Mouse (Mus musculus) intestine, embryonic 14.5 days (tissue): ENCODE measurements around the gene Gtpbp4. TPM values are rescaled to one million over a fixed set of nuclear protein-coding genes. Genes with fewer than 3 reads are reported as not detected.
"Not testable (repeated sequence)": the region's sequence is repeated elsewhere in the genome, so short reads cannot be mapped to it uniquely, and the experiment has no call there.

Experiments used
- ATAC-seq: fragments of 200-750 bp; cut with Nextera tagmentation; replicated peaks from 2 replicates; pipeline ENCODE4 v1.8.0; 2017; ENCODE audit warnings: low read depth, moderate number of reproducible peaks, moderate TSS enrichment, moderate library complexity; ENCODE audit not compliant: low FRiP score, low TSS enrichment
- DNase-seq: peaks from one replicate; pipeline ENCODE4 v3.0.0-alpha.2; 2018; ENCODE audit warnings: low spot score
- H3K27ac ChIP-seq: fragments of 300-500 bp; sonication (generic); 2 replicates; pipeline ENCODE4 v1.5.1; 2014; ENCODE audit warnings: low read depth, mild to moderate bottlenecking, control low read depth
- H3K27me3 ChIP-seq: fragments of 300-500 bp; sonication (generic); replicated peaks from 2 replicates; pipeline ENCODE4 v1.6.1; 2014; ENCODE audit warnings: low read length, control low read depth; ENCODE audit not compliant: control insufficient read depth, insufficient read depth
- H3K36me3 ChIP-seq: fragments of 300-500 bp; sonication (generic); 2 replicates; pipeline ENCODE4 v1.6.1; 2014; ENCODE audit warnings: low read length, control low read depth; ENCODE audit not compliant: control insufficient read depth, insufficient read depth
- H3K4me1 ChIP-seq: fragments of 300-500 bp; sonication (generic); replicated peaks from 2 replicates; pipeline ENCODE4 v1.6.1; 2014; ENCODE audit warnings: low read length, control low read depth, mixed read lengths; ENCODE audit not compliant: control insufficient read depth, insufficient read depth
- H3K4me2 ChIP-seq: fragments of 300-500 bp; sonication (generic); 2 replicates; pipeline ENCODE4 v1.6.1; 2014; ENCODE audit warnings: low read length
- H3K4me3 ChIP-seq: fragments of 300-500 bp; sonication (generic); 2 replicates; pipeline ENCODE4 v1.5.1; 2014; ENCODE audit warnings: low read depth, low read length, control low read depth, mixed read lengths
- H3K9ac ChIP-seq: fragments of 300-500 bp; sonication (generic); 2 replicates; pipeline ENCODE4 v1.6.1; 2014; ENCODE audit warnings: mild to moderate bottlenecking, low read length
- H3K9me3 ChIP-seq: fragments of 300-500 bp; sonication (generic); 2 replicates; pipeline ENCODE4 v1.6.1; 2016; ENCODE audit warnings: low read length, control low read depth; ENCODE audit not compliant: control insufficient read depth
- WGBS: fragments of 180-500 bp; shearing (Covaris S2); extraction: QIAGEN DNeasy Blood & Tissue Kit; methylation state at CpG from one replicate; pipeline ENCODE4 v1.1.7; 2014; 5-methylcytosine and 5-hydroxymethylcytosine counted together
- polyA plus RNA-seq: library from polyadenylated mRNA; unstranded; fragments of >200 nt; fragmentation: Nextera tagmentation; extraction: Ambion mirVana; gene quantifications from 2 replicates; pipeline ENCODE4 v1.2.1, GENCODE M21; 2014

Gene Gtpbp4
- polyA plus RNA-seq, 1 experiment from 2014 or later, result 88.4 TPM

GRCm38 (mm10) chr13:8961128-8961888, 34.6 kb downstream of the Gtpbp4 start:
- H3K9me3 ChIP-seq, H3K4me3 ChIP-seq, H3K4me1 ChIP-seq, H3K27me3 ChIP-seq, H3K36me3 ChIP-seq, H3K4me2 ChIP-seq, H3K27ac ChIP-seq, DNase-seq, ATAC-seq, H3K9ac ChIP-seq: not testable (repeated sequence)
- WGBS, result 53% methylated on average over 3 of the region's 3 CpGs

- not testable (repeated sequence) for DNase-seq, H3K9me3 ChIP-seq, H3K27me3 ChIP-seq, H3K4me3 ChIP-seq, H3K9ac ChIP-seq, ATAC-seq, H3K36me3 ChIP-seq, H3K27ac ChIP-seq, H3K4me2 ChIP-seq, H3K4me1 ChIP-seq
- 86% methylated on average over 5 of the region's 6 CpGs for WGBS
These were observed 36.3 kb downstream of the Gtpbp4 start for GRCm38 (mm10) chr13:8959554-8959953.

- not testable (repeated sequence) for H3K27ac ChIP-seq, ATAC-seq, H3K4me1 ChIP-seq, H3K9me3 ChIP-seq, H3K4me2 ChIP-seq, H3K4me3 ChIP-seq, H3K9ac ChIP-seq, DNase-seq, H3K36me3 ChIP-seq, H3K27me3 ChIP-seq
- 33% methylated on average over 1 of the region's 5 CpGs for WGBS
These were observed 36.8 kb downstream of the Gtpbp4 start for GRCm38 (mm10) chr13:8959058-8959457.

GRCm38 (mm10) chr13:8956873-8957272, 39.0 kb downstream of the Gtpbp4 start:
- H3K9me3 ChIP-seq, H3K4me3 ChIP-seq, ATAC-seq, DNase-seq, H3K4me2 ChIP-seq, H3K4me1 ChIP-seq, H3K27me3 ChIP-seq, H3K27ac ChIP-seq, H3K36me3 ChIP-seq, H3K9ac ChIP-seq: not testable (repeated sequence)
- no CpG with 5 or more reads among the region's 5 CpGs for WGBS

- not testable (repeated sequence) for H3K27ac ChIP-seq, H3K9me3 ChIP-seq, H3K4me2 ChIP-seq, ATAC-seq, H3K9ac ChIP-seq, H3K36me3 ChIP-seq, H3K4me1 ChIP-seq, H3K27me3 ChIP-seq, H3K4me3 ChIP-seq, DNase-seq
- 76% methylated on average over 2 of the region's 2 CpGs for WGBS
These were observed 40.8 kb downstream of the Gtpbp4 start for GRCm38 (mm10) chr13:8955127-8955526.

GRCm38 (mm10) chr13:8952563-8952962, 43.3 kb downstream of the Gtpbp4 start, which contains the start of gene Idi2:
TSS of gene Idi2 (plus strand) at chr13:8952863.
- H3K4me1 ChIP-seq, H3K9me3 ChIP-seq, H3K4me2 ChIP-seq, H3K36me3 ChIP-seq, H3K4me3 ChIP-seq, H3K27me3 ChIP-seq, H3K27ac ChIP-seq, ATAC-seq, DNase-seq, H3K9ac ChIP-seq: not testable (repeated sequence)

- DNase-seq, H3K4me3 ChIP-seq, ATAC-seq, H3K4me1 ChIP-seq, H3K9me3 ChIP-seq, H3K27ac ChIP-seq, H3K27me3 ChIP-seq, H3K9ac ChIP-seq, H3K4me2 ChIP-seq, H3K36me3 ChIP-seq: not testable (repeated sequence)
These were observed 47.8 kb downstream of the Gtpbp4 start, which contains the start of gene Gm9745 for GRCm38 (mm10) chr13:8948131-8948530. TSS of gene Gm9745 (minus strand) at chr13:8948231.

GRCm38 (mm10) chr13:8943828-8944227, 52.1 kb downstream of the Gtpbp4 start:
- not testable (repeated sequence) for H3K27me3 ChIP-seq, H3K4me3 ChIP-seq, H3K9me3 ChIP-seq, H3K4me1 ChIP-seq, ATAC-seq, H3K4me2 ChIP-seq, DNase-seq, H3K27ac ChIP-seq, H3K36me3 ChIP-seq, H3K9ac ChIP-seq
- WGBS, result no CpG with 5 or more reads among the region's 5 CpGs

GRCm38 (mm10) chr13:8941701-8942100, 54.2 kb downstream of the Gtpbp4 start:
- DNase-seq, H3K4me3 ChIP-seq, H3K27ac ChIP-seq, H3K9ac ChIP-seq, H3K4me1 ChIP-seq, H3K36me3 ChIP-seq, H3K9me3 ChIP-seq, H3K27me3 ChIP-seq, ATAC-seq, H3K4me2 ChIP-seq: not testable (repeated sequence)
- WGBS, result no CpG with 5 or more reads among the region's 5 CpGs
